Mouse (Mus musculus) forebrain, embryonic 11.5 days (tissue): ENCODE measurements around the gene 2310061I04Rik. TPM values are rescaled to one million over a fixed set of nuclear protein-coding genes. Genes with fewer than 3 reads are reported as not detected.
"Not testable (repeated sequence)": the region's sequence is repeated elsewhere in the genome, so short reads cannot be mapped to it uniquely, and the experiment has no call there.

Source experiments
- ATAC-seq: fragments of 200-750 bp; cut with Nextera tagmentation; replicated peaks from 2 replicates; pipeline ENCODE4 v1.8.0; 2017; ENCODE audit warnings: moderate TSS enrichment; ENCODE audit not compliant: low FRiP score
- DNase-seq: peaks from one replicate; pipeline ENCODE4 v3.0.0-alpha.2; 2017; ENCODE audit warnings: low spot score
- H3K27ac ChIP-seq: fragments of 300-500 bp; sonication (generic); 2 replicates; pipeline ENCODE4 v1.5.1; 2014; ENCODE audit warnings: low read depth, low read length
- H3K27me3 ChIP-seq: fragments of 300-500 bp; sonication (generic); 2 replicates; pipeline ENCODE4 v1.6.1; 2014; ENCODE audit warnings: mild to moderate bottlenecking, low read length, mixed read lengths; ENCODE audit not compliant: control insufficient read depth, insufficient read depth
- H3K36me3 ChIP-seq: fragments of 300-500 bp; sonication (generic); 2 replicates; pipeline ENCODE4 v1.6.1; 2014; ENCODE audit warnings: mild to moderate bottlenecking, low read length, moderate library complexity, mixed read lengths; ENCODE audit not compliant: control insufficient read depth, insufficient read depth
- H3K4me1 ChIP-seq: fragments of 300-500 bp; sonication (generic); replicated peaks from 2 replicates; pipeline ENCODE4 v1.6.1; 2014; ENCODE audit warnings: low read length, mixed read lengths; ENCODE audit not compliant: control insufficient read depth, insufficient read depth
- H3K4me2 ChIP-seq: fragments of 300-500 bp; sonication (generic); 2 replicates; pipeline ENCODE4 v1.6.1; 2014; ENCODE audit warnings: low read depth, mild to moderate bottlenecking, low read length, moderate library complexity, mixed read lengths; ENCODE audit not compliant: severe bottlenecking
- H3K4me3 ChIP-seq: fragments of 300-500 bp; sonication (generic); 2 replicates; pipeline ENCODE4 v1.5.1; 2014; ENCODE audit warnings: low read depth, low read length
- H3K9ac ChIP-seq: fragments of 300-500 bp; sonication (generic); 2 replicates; pipeline ENCODE4 v1.6.1; 2014; ENCODE audit warnings: low read length
- H3K9me3 ChIP-seq: fragments of 300-500 bp; sonication (generic); 2 replicates; pipeline ENCODE4 v1.6.1; 2016; ENCODE audit warnings: low read length, mixed read lengths; ENCODE audit not compliant: control insufficient read depth
- WGBS: fragments of 180-500 bp; shearing (Covaris S2); extraction: QIAGEN DNeasy Blood & Tissue Kit; methylation state at CpG from one replicate; pipeline ENCODE4 v1.1.7; 2014; 5-methylcytosine and 5-hydroxymethylcytosine counted together
- polyA plus RNA-seq: library from polyadenylated mRNA; unstranded; fragments of >200 nt; fragmentation: Nextera tagmentation; extraction: Ambion mirVana; gene quantifications from 2 replicates; pipeline ENCODE4 v1.2.1, GENCODE M21; 2014

2310061I04Rik gene
- 26.9 and 29.9 TPM in 2 replicates for polyA plus RNA-seq

DNA sequence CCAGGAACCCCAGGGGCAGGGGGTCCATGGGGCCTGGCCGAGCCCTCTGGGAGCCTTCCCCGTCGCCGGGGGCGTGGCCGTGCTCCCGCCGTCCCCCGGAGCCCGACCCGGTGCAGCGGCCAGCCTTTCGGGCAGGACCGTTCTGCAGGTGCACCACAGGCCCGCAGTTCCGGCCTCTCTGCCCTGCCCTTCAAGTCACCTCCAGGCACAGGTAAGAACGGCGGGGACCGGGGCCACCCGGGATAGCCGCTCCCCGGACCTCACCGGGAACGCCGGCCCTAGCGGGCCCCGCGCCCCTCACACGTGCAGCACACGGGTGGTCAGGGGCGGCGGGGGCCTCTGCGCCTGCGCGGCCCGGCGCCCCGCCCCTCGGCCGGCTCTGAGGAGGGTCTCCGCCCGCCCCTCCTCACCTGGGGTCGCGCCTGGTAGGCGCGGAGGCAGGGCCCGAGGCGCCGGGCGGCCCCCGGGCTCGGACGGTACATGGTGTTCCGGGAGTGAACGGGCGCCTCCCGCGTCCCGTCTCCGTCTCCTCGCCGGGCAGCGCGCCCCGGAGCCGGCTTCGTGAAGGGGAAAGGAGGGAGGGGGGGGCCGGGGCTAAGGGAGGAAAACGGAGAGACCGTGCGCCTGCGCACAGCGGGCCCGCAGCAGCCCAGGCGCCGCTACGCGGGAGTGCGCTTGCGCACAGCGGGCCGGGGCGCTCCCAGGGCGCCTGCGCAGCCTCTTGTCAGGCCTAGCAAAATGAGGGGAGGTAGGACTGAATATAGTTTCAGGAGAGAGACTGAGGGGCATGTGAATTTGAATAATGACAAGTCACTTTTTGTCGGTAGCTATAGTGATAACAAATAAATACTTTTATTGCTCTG lies at the start of gene 2310061I04Rik:
TSS of gene 2310061I04Rik (minus strand) at position 651 of the 863 bp plus-strand sequence.
- peak within 1 kb of the TSS; percentile 88 for H3K27ac ChIP-seq
- peaks cover 9% of the 10 kb centered on the region for H3K36me3 ChIP-seq
- DNase-seq (peak; percentile 96), ATAC-seq (peak; percentile 94)
- no peaks in the 10 kb centered on the region for H3K27me3 ChIP-seq
- WGBS, result under 1% methylated on average over 73 of the region's 86 CpGs
- peak within 1 kb of the TSS; percentile 82 for H3K9ac ChIP-seq
- peak within 1 kb of the TSS; percentile 99 for H3K4me2 ChIP-seq
- H3K4me3 ChIP-seq, result peak within 1 kb of the TSS; percentile 72
- H3K9me3 ChIP-seq, result no peaks in the 10 kb centered on the region
- H3K4me1 ChIP-seq, result peaks cover 3% of the 10 kb centered on the region

DNA sequence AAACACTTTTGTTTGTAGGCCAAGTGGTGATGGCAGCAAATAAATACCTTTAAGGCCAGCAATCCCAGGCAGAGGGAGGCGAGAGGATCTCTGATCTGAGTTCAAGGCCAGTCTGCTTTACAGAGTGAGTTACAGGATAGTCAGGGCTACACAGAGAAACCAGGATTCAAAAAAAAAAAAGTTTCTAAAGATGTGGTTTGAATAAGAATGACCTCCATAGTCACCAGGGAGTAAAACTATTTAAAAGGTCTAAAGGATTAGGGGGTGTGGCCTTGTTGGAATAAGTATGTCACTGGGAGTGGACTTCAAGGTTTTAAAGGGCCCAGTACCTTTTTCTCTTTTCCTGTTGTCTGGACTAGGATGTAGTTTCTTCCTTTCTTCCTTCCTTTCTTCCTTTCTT lies 42.7 kb upstream of the 2310061I04Rik start:
- Histone ChIP-seq H3K36me3 (no peaks in the 10 kb centered on the region), H3K4me1 (no peaks in the 10 kb centered on the region), H3K9me3 (no peaks in the 10 kb centered on the region), H3K4me3 (no peak overlapping the region), H3K27ac (no peak overlapping the region), H3K4me2 (no peak overlapping the region), H3K9ac (no peak overlapping the region), H3K27me3 (no peaks in the 10 kb centered on the region)
- WGBS, result 68% methylated on average over 1 of the region's 1 CpGs
- no peak for ATAC-seq
- DNase-seq, result no peak

DNA sequence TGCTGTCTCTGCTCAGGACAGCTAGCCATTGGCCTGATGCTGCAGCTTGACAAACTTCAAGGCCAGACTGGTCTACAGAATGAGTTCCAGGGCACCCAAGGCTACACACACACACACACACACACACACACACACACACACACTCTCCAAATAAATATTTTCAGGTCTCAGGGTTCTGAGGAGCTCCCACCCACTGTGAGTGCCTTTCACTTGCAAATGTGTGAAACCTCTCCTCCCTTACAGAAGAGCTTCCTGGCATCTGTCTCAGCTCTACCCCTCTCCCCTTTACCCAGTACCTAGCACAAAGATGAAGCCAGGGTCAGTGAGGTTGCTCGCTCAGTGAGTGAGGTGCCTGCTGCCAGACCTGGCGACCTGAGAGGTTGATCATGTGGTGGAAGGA lies 41.9 kb upstream of the 2310061I04Rik start:
- Histone ChIP-seq H3K4me1 (no peaks in the 10 kb centered on the region), H3K9me3 (no peaks in the 10 kb centered on the region), H3K4me2 (no peak overlapping the region), H3K27me3 (no peaks in the 10 kb centered on the region), H3K9ac (no peak overlapping the region), H3K4me3 (no peak overlapping the region), H3K36me3 (no peaks in the 10 kb centered on the region), H3K27ac (no peak overlapping the region)
- 41% methylated on average over 2 of the region's 2 CpGs for WGBS
- no peak for DNase-seq
- no peak for ATAC-seq

DNA sequence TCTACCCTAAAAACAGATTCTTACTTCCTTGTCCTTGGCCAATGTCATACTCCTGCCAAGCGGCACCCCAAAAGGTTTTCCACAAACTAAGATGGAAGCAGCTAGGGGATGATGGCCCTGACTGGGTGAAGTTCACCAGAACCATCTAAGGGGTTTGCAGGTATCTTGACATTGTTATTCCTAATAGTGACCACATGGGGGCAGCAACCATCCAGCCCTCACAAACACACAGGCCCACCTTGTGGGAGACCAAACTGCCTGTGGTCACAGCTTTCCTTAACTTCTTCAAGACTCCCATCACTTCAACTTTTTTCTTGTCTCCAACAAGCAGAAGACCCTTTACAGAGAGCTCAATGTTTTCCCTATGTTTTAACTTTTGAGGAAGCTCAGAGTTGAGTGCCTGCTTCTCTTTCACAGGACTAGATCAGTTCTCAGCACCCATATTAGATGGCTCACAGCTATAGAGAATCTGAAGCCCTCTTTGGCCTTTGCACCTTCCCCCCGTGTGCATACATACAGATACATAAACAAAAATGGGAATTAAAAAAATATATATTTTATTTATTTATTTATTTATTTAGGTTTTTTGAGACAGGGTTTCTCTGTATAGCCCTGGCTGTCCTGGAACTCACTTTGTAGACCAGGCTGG lies 40.6 kb upstream of the 2310061I04Rik start:
- Histone ChIP-seq H3K4me1 (no peaks in the 10 kb centered on the region), H3K27me3 (no peaks in the 10 kb centered on the region), H3K4me2 (no peak overlapping the region), H3K27ac (no peak overlapping the region), H3K9me3 (no peaks in the 10 kb centered on the region), H3K4me3 (no peak overlapping the region), H3K36me3 (no peaks in the 10 kb centered on the region), H3K9ac (no peak overlapping the region)
- DNase-seq, result peak; percentile 77
- ATAC-seq, result 0 out of 2 replicates have a peak, but pooled peaks have one; percentile 36
- WGBS, result 53% methylated on average over 2 of the region's 2 CpGs

DNA sequence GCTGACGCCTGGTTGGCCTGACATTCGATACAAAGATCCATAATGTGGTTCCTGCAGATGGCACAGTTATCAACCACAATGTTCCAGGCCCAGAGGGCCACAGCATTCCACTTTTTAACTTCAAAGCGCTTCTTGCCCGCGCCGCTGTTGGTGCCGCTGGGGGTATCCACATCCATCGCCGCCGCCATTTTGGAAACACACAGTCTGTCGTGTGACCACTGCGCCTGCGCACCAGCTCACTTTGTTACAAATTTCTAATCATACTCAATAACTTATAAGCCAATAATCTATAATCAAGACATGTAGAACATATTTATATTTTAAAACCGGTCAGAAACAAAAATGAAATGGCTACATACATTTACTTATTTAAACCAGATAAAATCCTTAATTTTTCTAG lies 38.5 kb upstream of the 2310061I04Rik start:
- not testable (repeated sequence) for H3K4me1 ChIP-seq

DNA sequence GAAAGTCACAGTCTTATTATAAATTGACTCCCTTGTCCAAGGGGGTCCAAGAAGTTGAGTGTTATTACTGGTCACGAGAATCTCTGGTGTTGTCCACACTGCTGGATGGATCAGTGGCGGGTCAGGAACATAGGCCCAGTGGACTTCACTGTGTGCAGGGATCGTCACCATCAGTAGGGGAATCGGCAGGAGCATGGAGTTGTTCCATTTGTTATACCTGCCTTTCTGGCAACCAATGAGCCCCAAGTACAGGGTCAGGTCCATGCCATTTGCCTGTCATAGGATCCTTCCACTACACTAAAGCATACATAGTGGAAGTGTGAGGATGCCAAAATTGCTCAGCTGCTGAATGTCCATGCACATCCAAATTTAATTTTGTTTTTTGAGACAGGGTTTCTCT lies 35.4 kb upstream of the 2310061I04Rik start:
- no peak for ATAC-seq
- peak; percentile 45 for DNase-seq
- Histone ChIP-seq H3K4me2 (no peak overlapping the region), H3K27ac (no peak overlapping the region), H3K27me3 (no peaks in the 10 kb centered on the region), H3K9me3 (no peaks in the 10 kb centered on the region), H3K4me1 (no peaks in the 10 kb centered on the region), H3K9ac (no peak overlapping the region), H3K36me3 (peaks cover 23% of the 10 kb centered on the region; the same call in 1 of the 2 replicates), H3K4me3 (no peak overlapping the region)
- 89% methylated on average over 4 of the region's 4 CpGs for WGBS

More for the DNA sequence above, 38.5 kb upstream of the 2310061I04Rik start:
- not testable (repeated sequence) for DNase-seq, H3K4me3 ChIP-seq, H3K36me3 ChIP-seq, ATAC-seq, H3K9me3 ChIP-seq, H3K9ac ChIP-seq, H3K27ac ChIP-seq, H3K27me3 ChIP-seq, H3K4me2 ChIP-seq
- 92% methylated on average over 14 of the region's 14 CpGs for WGBS

DNA sequence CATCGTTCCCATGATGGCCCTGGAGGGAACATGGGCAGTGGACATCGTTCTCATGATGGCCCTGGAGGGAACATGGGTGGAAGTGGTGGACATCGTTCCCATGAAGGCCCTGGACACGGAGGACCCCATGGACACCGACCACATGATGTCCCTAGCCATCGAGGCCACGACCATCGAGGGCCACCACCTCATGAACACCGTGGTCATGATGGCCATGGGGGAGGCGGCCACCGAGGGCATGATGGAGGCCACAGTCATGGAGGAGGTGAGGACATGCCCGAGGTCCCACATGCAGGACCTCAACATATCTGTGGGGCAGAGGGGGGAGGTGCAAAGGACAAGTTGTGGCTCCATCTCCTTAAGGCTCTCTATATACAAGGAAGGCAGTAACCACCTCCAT lies 33.4 kb upstream of the 2310061I04Rik start:
- Histone ChIP-seq H3K4me3 (no peak overlapping the region), H3K9ac (no peak overlapping the region), H3K27ac (no peak overlapping the region), H3K36me3 (peaks cover 28% of the 10 kb centered on the region; the same call in 1 of the 2 replicates), H3K4me1 (no peaks in the 10 kb centered on the region), H3K27me3 (no peaks in the 10 kb centered on the region), H3K9me3 (no peaks in the 10 kb centered on the region), H3K4me2 (no peak overlapping the region)
- DNase-seq (peak; percentile 54), ATAC-seq (no peak)
- WGBS, result 95% methylated on average over 12 of the region's 12 CpGs

DNA sequence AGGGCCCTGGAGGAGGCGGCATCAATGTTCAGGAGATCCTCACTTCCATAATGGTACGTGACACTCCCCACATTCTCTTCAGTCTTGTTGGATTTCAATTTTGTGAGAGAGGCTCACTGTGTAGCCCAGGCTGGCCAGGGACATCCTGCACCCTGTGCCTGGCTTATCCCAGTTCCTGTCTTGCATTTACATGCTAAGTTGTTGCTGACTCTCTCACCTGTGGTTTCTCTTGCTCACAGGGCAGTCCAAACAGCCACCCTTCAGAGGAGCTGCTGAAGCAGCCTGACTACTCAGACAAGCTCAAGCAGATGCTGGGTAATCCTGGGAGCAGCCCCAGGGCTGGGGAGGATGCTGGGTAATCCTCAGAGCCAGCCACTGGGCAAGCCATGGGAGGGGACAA lies 32.3 kb upstream of the 2310061I04Rik start:
- no peak for ATAC-seq

More for the DNA sequence above, 32.3 kb upstream of the 2310061I04Rik start:
- H3K36me3 ChIP-seq, result peaks cover 31% of the 10 kb centered on the region; the same call in 1 of the 2 replicates
- WGBS, result 92% methylated on average over 2 of the region's 2 CpGs
- H3K27ac ChIP-seq, result no peak overlapping the region
- H3K27me3 ChIP-seq, result no peaks in the 10 kb centered on the region
- no peaks in the 10 kb centered on the region for H3K4me1 ChIP-seq
- H3K9ac ChIP-seq, result no peak overlapping the region
- no peak for DNase-seq
- no peaks in the 10 kb centered on the region for H3K9me3 ChIP-seq
- no peak overlapping the region for H3K4me3 ChIP-seq
- no peak overlapping the region for H3K4me2 ChIP-seq
